Mouse (Mus musculus) cerebellum, adult 2 months (tissue): Measurements from ENCODE around the gene Zfp579. TPM values are rescaled to one million over a fixed set of nuclear protein-coding genes. Genes with fewer than 3 reads are reported as not detected.

ENCODE experiments used
- DNase-seq, 2 experiments: peaks; one replicate each; pipeline ENCODE4 v3.0.0; 2021
- H3K27ac ChIP-seq: fragments of 200-500 bp; 2 replicates; pipeline ENCODE4 v1.5.1; 2012; ENCODE audit warnings: low read length, control low read depth, inconsistent platforms; ENCODE audit not compliant: insufficient read depth
- H3K27me3 ChIP-seq: fragments of 200-500 bp; 2 replicates; pipeline ENCODE4 v1.6.1; 2012; ENCODE audit warnings: inconsistent platforms, mild to moderate bottlenecking, low read length, moderate library complexity; ENCODE audit not compliant: control insufficient read depth, insufficient read depth
- H3K4me1 ChIP-seq: fragments of 200-500 bp; 2 replicates; pipeline ENCODE4 v1.6.1; 2011; ENCODE audit warnings: low read length; ENCODE audit not compliant: control insufficient read depth, insufficient read depth
- H3K4me3 ChIP-seq: fragments of 200-500 bp; replicated peaks from 2 replicates; pipeline ENCODE3; 2011; ENCODE audit warnings: mild to moderate bottlenecking, low read depth, low read length, control low read depth; ENCODE audit not compliant: insufficient read depth
- CTCF ChIP-seq: fragments of 200-500 bp; IDR thresholded peaks from 2 replicates; pipeline ENCODE4 v1.5.1; 2011; ENCODE audit warnings: low read depth, mild to moderate bottlenecking, control low read depth, low read length, moderate library complexity, borderline replicate concordance; ENCODE audit not compliant: insufficient read depth
- POLR2A ChIP-seq: fragments of 200-500 bp; IDR thresholded peaks from 2 replicates; pipeline ENCODE4 v1.6.1; 2011; ENCODE audit warnings: low read length, control low read depth, borderline replicate concordance; ENCODE audit not compliant: insufficient read depth
- WGBS: fragments of 180-500 bp; shearing (Covaris S2); methylation state at CpG from one replicate; pipeline ENCODE4 v1.1.7; 2018; 5-methylcytosine and 5-hydroxymethylcytosine counted together
- polyA plus RNA-seq: library from polyadenylated mRNA; depleted of rRNA; stranded (reverse); fragments of >200 nt; gene quantifications from 2 replicates; pipeline ENCODE4 v1.2.3, GENCODE M21; 2012; rRNA removed

Zfp579 gene
- polyA plus RNA-seq, 1 experiment = 65.2 TPM

GRCm38 (mm10) chr7:4940068-4940479 lies 55.9 kb downstream of the Zfp579 start:
- Histone ChIP-seq H3K27me3 (no peaks in the 10 kb centered on the region), H3K4me3 (no peak overlapping the region), H3K4me1 (no peaks in the 10 kb centered on the region), H3K27ac (no peak overlapping the region)
- TF ChIP-seq POLR2A = no peak
- TF ChIP-seq CTCF = peak; percentile 78
- WGBS = 14% methylated on average over 9 of the region's 9 CpGs
- peak; percentile 70 to 83 for DNase-seq

GRCm38 (mm10) chr7:4938456-4938855 lies 57.5 kb downstream of the Zfp579 start:
- Histone ChIP-seq H3K27ac (no peak overlapping the region), H3K4me3 (no peak overlapping the region), H3K4me1 (no peaks in the 10 kb centered on the region), H3K27me3 (no peaks in the 10 kb centered on the region)
- WGBS = 40% methylated on average over 2 of the region's 2 CpGs
- peak; percentile 65 to 79 for DNase-seq
- TF ChIP-seq CTCF (peak; percentile 82), POLR2A (no peak)

- DNase-seq = no peak
- Histone ChIP-seq H3K4me1 (no peaks in the 10 kb centered on the region), H3K27ac (no peak overlapping the region), H3K27me3 (no peaks in the 10 kb centered on the region), H3K4me3 (no peak overlapping the region)
- no peak for TF ChIP-seq CTCF
- TF ChIP-seq POLR2A = no peak
- WGBS = 81% methylated on average over 11 of the region's 11 CpGs
Observed at GRCm38 (mm10) chr7:4937392-4937791, 58.6 kb downstream of the Zfp579 start.

DNA sequence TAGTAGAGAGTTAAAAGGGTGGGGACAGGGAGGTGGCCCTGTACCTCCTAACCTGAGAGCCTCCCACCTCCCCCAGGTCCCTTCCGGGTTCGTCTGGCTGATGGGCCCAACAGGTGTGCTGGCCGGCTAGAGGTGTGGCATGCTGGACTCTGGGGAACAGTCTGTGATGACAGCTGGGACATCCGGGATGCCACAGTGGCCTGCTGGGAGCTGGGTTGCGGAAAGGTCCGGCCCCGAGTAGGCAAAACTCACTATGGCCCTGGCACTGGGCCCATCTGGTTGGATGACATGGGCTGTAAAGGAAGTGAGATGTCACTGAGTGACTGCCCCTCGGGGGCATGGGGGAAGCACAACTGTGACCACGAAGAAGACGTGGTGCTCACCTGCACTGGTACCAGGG lies 59.1 kb downstream of the Zfp579 start:
- Histone ChIP-seq H3K27ac (no peak overlapping the region), H3K27me3 (no peaks in the 10 kb centered on the region), H3K4me1 (no peaks in the 10 kb centered on the region), H3K4me3 (no peak overlapping the region)
- WGBS = 25% methylated on average over 10 of the region's 10 CpGs
- DNase-seq = no peak
- TF ChIP-seq POLR2A (no peak), CTCF (no peak)

GRCm38 (mm10) chr7:4934160-4934914 lies 61.6 kb downstream of the Zfp579 start:
- Histone ChIP-seq H3K4me1 (no peaks in the 10 kb centered on the region), H3K27me3 (no peaks in the 10 kb centered on the region), H3K4me3 (no peak overlapping the region), H3K27ac (no peak overlapping the region)
- 81% methylated on average over 4 of the region's 4 CpGs for WGBS
- DNase-seq = no peak
- TF ChIP-seq CTCF = no peak; the same call in 1 of the 2 replicates
- no peak for TF ChIP-seq POLR2A

Other genes starting within 250 kb of the Zfp579 start
- 41.9 and 44.4 TPM in 2 replicates for gene Cox6b2, start 243.1 kb downstream of the Zfp579 start, polyA plus RNA-seq
- not detected in 2 replicates for gene Fam71e2, start 224.9 kb downstream of the Zfp579 start, polyA plus RNA-seq
- 1.2 TPM in 2 replicates for gene Il11, start 213.3 kb downstream of the Zfp579 start, polyA plus RNA-seq
- gene Tmem190, start 213.2 kb downstream of the Zfp579 start, polyA plus RNA-seq = not detected in 2 replicates
- gene Tmem238, start 206.5 kb downstream of the Zfp579 start, polyA plus RNA-seq = 13.2 and 15.6 TPM in 2 replicates
- 268 and 296 TPM in 2 replicates for gene Rpl28, start 203.3 kb downstream of the Zfp579 start, polyA plus RNA-seq
- 179 and 211 TPM in 2 replicates for gene Ube2s, start 183.6 kb downstream of the Zfp579 start, polyA plus RNA-seq
- 21.0 and 22.7 TPM in 2 replicates for gene Shisa7, start 151.5 kb downstream of the Zfp579 start, polyA plus RNA-seq
- 11.1 and 13.6 TPM in 2 replicates for gene Isoc2b, start 125.9 kb downstream of the Zfp579 start, polyA plus RNA-seq
- 17.4 and 17.7 TPM in 2 replicates for gene Isoc2a, start 119.0 kb downstream of the Zfp579 start, polyA plus RNA-seq
- 0.59 and 0.61 TPM in 2 replicates for gene Gm36210, start 89.6 kb downstream of the Zfp579 start, polyA plus RNA-seq
- gene Zfp628, start 80.9 kb downstream of the Zfp579 start, polyA plus RNA-seq = 9.8 and 10.4 TPM in 2 replicates
- gene Nat14, start 74.1 kb downstream of the Zfp579 start, polyA plus RNA-seq = 33.5 and 37.5 TPM in 2 replicates
- 1.9 TPM in 2 replicates for gene Ssc5d, start 70.4 kb downstream of the Zfp579 start, polyA plus RNA-seq
- gene Sbk2, start 31.8 kb downstream of the Zfp579 start, polyA plus RNA-seq = 0.15 and 0.38 TPM in 2 replicates
- 2.6 TPM in 2 replicates for gene Sbk3, start 25.0 kb downstream of the Zfp579 start, polyA plus RNA-seq
- gene Zfp524, start 18.3 kb upstream of the Zfp579 start, polyA plus RNA-seq = 14.4 and 14.9 TPM in 2 replicates
- 28.2 and 29.8 TPM in 2 replicates for gene Fiz1, start 18.5 kb upstream of the Zfp579 start, polyA plus RNA-seq
- gene Gm44973, start 19.3 kb upstream of the Zfp579 start, polyA plus RNA-seq = not detected in 2 replicates
- gene Zfp865, start 24.2 kb upstream of the Zfp579 start, polyA plus RNA-seq = 30.3 and 33.3 TPM in 2 replicates
- gene Ccdc106, start 24.4 kb upstream of the Zfp579 start, polyA plus RNA-seq = 42.4 and 46.7 TPM in 2 replicates
- not detected in 2 replicates for gene 4632433K11Rik, start 38.0 kb upstream of the Zfp579 start, polyA plus RNA-seq
- gene Zfp784, start 42.3 kb upstream of the Zfp579 start, polyA plus RNA-seq = 8.4 and 9.6 TPM in 2 replicates
- gene Zfp580, start 55.4 kb upstream of the Zfp579 start, polyA plus RNA-seq = 29.7 and 34.3 TPM in 2 replicates
- gene U2af2, start 66.0 kb upstream of the Zfp579 start, polyA plus RNA-seq = 196 and 211 TPM in 2 replicates
- 246 and 251 TPM in 2 replicates for gene Epn1, start 84.1 kb upstream of the Zfp579 start, polyA plus RNA-seq
- gene Rfpl4, start 120.8 kb upstream of the Zfp579 start, polyA plus RNA-seq = not detected in 2 replicates
- gene Rasl2-9, start 129.8 kb upstream of the Zfp579 start, polyA plus RNA-seq = 0.34 and 0.60 TPM in 2 replicates
- not detected in 2 replicates for gene Vmn1r55, start 153.5 kb upstream of the Zfp579 start, polyA plus RNA-seq
- not detected in 2 replicates for gene Vmn1r56, start 200.6 kb upstream of the Zfp579 start, polyA plus RNA-seq
- gene Vmn1r57, start 222.3 kb upstream of the Zfp579 start, polyA plus RNA-seq = not detected in 2 replicates